Mouse (Mus musculus): ENCODE results near the gene Itgb4. TPM values are rescaled to one million over a fixed set of nuclear protein-coding genes. Genes with fewer than 3 reads are reported as not detected.

Gene Itgb4
- polyA plus RNA-seq, 1 experiment from 2014 or later = 0.77 TPM

- WGBS = 90% methylated on average over 4 of the region's 4 CpGs
- H3K27ac ChIP-seq (ENCODE audit: low read depth, low read length) = no peak overlapping the region
- H3K4me2 ChIP-seq = no peak overlapping the region
- H3K36me3 ChIP-seq (ENCODE audit: control insufficient read depth, insufficient read depth, low read length) = peaks cover 74% of the 10 kb centered on the region
- no peak for DNase-seq (ENCODE audit: low spot score)
- no peaks in the 10 kb centered on the region for H3K27me3 ChIP-seq (replicated peaks; ENCODE audit: control insufficient read depth, insufficient read depth, low read length)
- H3K4me1 ChIP-seq (replicated peaks; ENCODE audit: control insufficient read depth, insufficient read depth, low read length) = peaks cover 6% of the 10 kb centered on the region
- H3K9ac ChIP-seq (ENCODE audit: low read depth, low read length) = no peak overlapping the region
- H3K4me3 ChIP-seq (ENCODE audit: low read depth, low read length) = no peak overlapping the region
- H3K9me3 ChIP-seq (ENCODE audit: control insufficient read depth, low read length) = no peaks in the 10 kb centered on the region; the same call in 1 of the 2 replicates
- no peak for ATAC-seq (replicated peaks; ENCODE audit: low FRiP score)
These were observed 75.7 kb downstream of the Itgb4 start for GRCm38 (mm10) chr11:116050196-116050595.

DNA sequence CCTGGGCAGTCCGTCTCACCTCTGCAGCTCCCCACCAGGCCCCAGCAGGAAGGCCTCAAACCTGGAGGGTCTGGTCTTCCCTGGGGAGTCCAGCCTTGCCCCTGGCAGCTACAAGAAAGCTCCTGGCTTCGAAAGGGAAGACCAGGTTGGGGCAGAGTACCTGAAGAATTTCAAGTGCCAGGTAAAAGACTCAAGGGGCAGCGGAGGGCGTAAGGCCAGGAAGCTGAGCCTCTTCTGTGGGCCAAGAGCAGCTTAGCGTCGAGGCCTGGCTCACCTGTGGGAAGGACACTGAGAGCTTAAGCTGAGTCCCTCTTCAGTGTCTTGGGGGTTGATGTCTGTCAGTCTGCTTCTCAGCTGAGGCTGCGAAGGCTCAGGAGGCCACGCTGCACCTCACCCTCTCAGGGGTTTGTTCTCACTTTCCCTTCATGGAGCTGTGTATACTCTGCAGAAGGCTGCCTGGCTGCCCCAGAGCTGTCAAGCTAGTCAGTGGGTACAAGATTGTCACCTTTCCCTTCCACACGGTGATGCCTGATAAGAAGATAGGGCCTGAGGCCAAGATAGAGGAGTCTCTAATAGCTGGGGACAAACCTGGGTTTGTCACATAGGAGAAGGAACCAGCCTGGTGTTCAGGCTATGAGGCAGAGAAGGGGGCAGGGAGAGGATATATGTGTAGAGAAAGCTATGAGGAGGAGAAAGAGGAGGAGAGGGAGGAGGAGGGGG, 79.2 kb downstream of the Itgb4 start:
- DNase-seq (ENCODE audit: low spot score) = peak; percentile 29
- Histone ChIP-seq H3K4me3 (ENCODE audit: low read depth, low read length) (no peak overlapping the region), H3K36me3 (ENCODE audit: control insufficient read depth, insufficient read depth, low read length) (peaks cover 79% of the 10 kb centered on the region), H3K4me2 (no peak overlapping the region), H3K9ac (ENCODE audit: low read depth, low read length) (no peak overlapping the region), H3K27me3 (replicated peaks; ENCODE audit: control insufficient read depth, insufficient read depth, low read length) (no peaks in the 10 kb centered on the region), H3K27ac (ENCODE audit: low read depth, low read length) (no peak overlapping the region; the same call in 1 of the 2 replicates), H3K4me1 (replicated peaks; ENCODE audit: control insufficient read depth, insufficient read depth, low read length) (peaks cover 35% of the 10 kb centered on the region), H3K9me3 (ENCODE audit: control insufficient read depth, low read length) (no peaks in the 10 kb centered on the region; the same call in 1 of the 2 replicates)
- 0 out of 2 replicates have a peak, but pooled peaks have one; percentile 36 for ATAC-seq (replicated peaks; ENCODE audit: low FRiP score)
- 85% methylated on average over 9 of the region's 9 CpGs for WGBS

DNA sequence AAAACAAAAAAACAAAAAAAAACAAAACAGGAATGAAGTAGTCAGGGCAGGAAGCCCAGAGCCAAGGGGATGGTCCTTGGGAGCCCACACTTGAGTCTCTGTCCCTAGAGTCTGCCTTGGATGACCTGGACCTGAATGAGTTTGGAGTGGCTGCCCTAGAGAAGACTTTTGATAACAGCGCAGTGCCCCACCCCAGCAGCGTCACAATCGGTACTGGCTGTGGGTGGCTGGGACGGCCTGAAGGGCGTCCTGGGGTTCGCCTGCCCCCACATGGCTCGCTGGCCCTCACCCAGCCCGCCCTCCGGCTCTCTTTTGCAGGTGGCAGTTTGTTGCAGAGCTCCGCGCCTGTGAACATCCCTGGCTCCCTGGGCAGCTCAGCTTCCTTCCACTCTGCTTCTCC, 81.4 kb downstream of the Itgb4 start:
- ATAC-seq (replicated peaks; ENCODE audit: low FRiP score) = no peak
- H3K4me1 ChIP-seq (replicated peaks; ENCODE audit: control insufficient read depth, insufficient read depth, low read length) = peaks cover 35% of the 10 kb centered on the region

GRCm38 (mm10) chr11:116057237-116057881, 82.8 kb downstream of the Itgb4 start:
- H3K4me3 ChIP-seq (ENCODE audit: low read depth, low read length) = no peak overlapping the region
- ATAC-seq (replicated peaks; ENCODE audit: low FRiP score) (peak; percentile 76), DNase-seq (ENCODE audit: low spot score) (no peak)
- H3K9me3 ChIP-seq (ENCODE audit: control insufficient read depth, low read length) = no peaks in the 10 kb centered on the region
- WGBS = 47% methylated on average over 4 of the region's 4 CpGs
- peaks cover 35% of the 10 kb centered on the region for H3K4me1 ChIP-seq (replicated peaks; ENCODE audit: control insufficient read depth, insufficient read depth, low read length)
- H3K27ac ChIP-seq (ENCODE audit: low read depth, low read length) = peak overlapping the region; percentile 82
- peak overlapping the region; percentile 12; the same call in 1 of the 2 replicates for H3K4me2 ChIP-seq
- peak overlapping the region; percentile 41 for H3K9ac ChIP-seq (ENCODE audit: low read depth, low read length)
- no peaks in the 10 kb centered on the region for H3K27me3 ChIP-seq (replicated peaks; ENCODE audit: control insufficient read depth, insufficient read depth, low read length)
- H3K36me3 ChIP-seq (ENCODE audit: control insufficient read depth, insufficient read depth, low read length) = peaks cover 75% of the 10 kb centered on the region

More for the DNA sequence above, 81.4 kb downstream of the Itgb4 start:
- Histone ChIP-seq H3K27ac (ENCODE audit: low read depth, low read length) (no peak overlapping the region), H3K4me3 (ENCODE audit: low read depth, low read length) (no peak overlapping the region), H3K9ac (ENCODE audit: low read depth, low read length) (no peak overlapping the region), H3K4me2 (no peak overlapping the region), H3K9me3 (ENCODE audit: control insufficient read depth, low read length) (no peaks in the 10 kb centered on the region), H3K36me3 (ENCODE audit: control insufficient read depth, insufficient read depth, low read length) (peaks cover 80% of the 10 kb centered on the region), H3K27me3 (replicated peaks; ENCODE audit: control insufficient read depth, insufficient read depth, low read length) (no peaks in the 10 kb centered on the region)
- 74% methylated on average over 11 of the region's 11 CpGs for WGBS
- no peak for DNase-seq (ENCODE audit: low spot score)

Other genes starting within 250 kb of the Itgb4 start
- 14.1 and 14.4 TPM in 2 replicates for gene Tmem94, start 209.3 kb upstream of the Itgb4 start, polyA plus RNA-seq (2014; fragmentation: Nextera tagmentation; extraction: Ambion mirVana)
- gene Caskin2, start 161.1 kb upstream of the Itgb4 start, polyA plus RNA-seq (2014; fragmentation: Nextera tagmentation; extraction: Ambion mirVana) = 13.5 and 14.0 TPM in 2 replicates
- 36.1 and 36.4 TPM in 2 replicates for gene Tsen54, start 160.0 kb upstream of the Itgb4 start, polyA plus RNA-seq (2014; fragmentation: Nextera tagmentation; extraction: Ambion mirVana)
- 15.6 and 18.7 TPM in 2 replicates for gene Llgl2, start 150.7 kb upstream of the Itgb4 start, polyA plus RNA-seq (2014; fragmentation: Nextera tagmentation; extraction: Ambion mirVana)
- gene Myo15b, start 116.3 kb upstream of the Itgb4 start, polyA plus RNA-seq (2014; fragmentation: Nextera tagmentation; extraction: Ambion mirVana) = 0.56 and 0.89 TPM in 2 replicates
- 39.5 and 45.9 TPM in 2 replicates for gene Smim5, start 74.7 kb upstream of the Itgb4 start, polyA plus RNA-seq (2014; fragmentation: Nextera tagmentation; extraction: Ambion mirVana)
- 3.5 and 3.6 TPM in 2 replicates for gene Smim6, start 62.7 kb upstream of the Itgb4 start, polyA plus RNA-seq (2014; fragmentation: Nextera tagmentation; extraction: Ambion mirVana)
- gene Sap30bp, start 41.4 kb upstream of the Itgb4 start, polyA plus RNA-seq (2014; fragmentation: Nextera tagmentation; extraction: Ambion mirVana) = 36.5 and 39.9 TPM in 2 replicates
- gene Recql5, start 41.2 kb upstream of the Itgb4 start, polyA plus RNA-seq (2014; fragmentation: Nextera tagmentation; extraction: Ambion mirVana) = 19.8 and 22.9 TPM in 2 replicates
- gene Galk1, start 38.0 kb downstream of the Itgb4 start, polyA plus RNA-seq (2014; fragmentation: Nextera tagmentation; extraction: Ambion mirVana) = 299 and 304 TPM in 2 replicates
- 1,141 and 1,182 TPM in 2 replicates for gene H3f3b, start 53.3 kb downstream of the Itgb4 start, polyA plus RNA-seq (2014; fragmentation: Nextera tagmentation; extraction: Ambion mirVana)
- gene Unk, start 55.6 kb downstream of the Itgb4 start, polyA plus RNA-seq (2014; fragmentation: Nextera tagmentation; extraction: Ambion mirVana) = 28.9 and 34.1 TPM in 2 replicates
- 44.8 and 45.3 TPM in 2 replicates for gene Unc13d, start 103.3 kb downstream of the Itgb4 start, polyA plus RNA-seq (2014; fragmentation: Nextera tagmentation; extraction: Ambion mirVana)
- 98.8 and 105 TPM in 2 replicates for gene Wbp2, start 112.3 kb downstream of the Itgb4 start, polyA plus RNA-seq (2014; fragmentation: Nextera tagmentation; extraction: Ambion mirVana)
- gene Trim47, start 152.5 kb downstream of the Itgb4 start, polyA plus RNA-seq (2014; fragmentation: Nextera tagmentation; extraction: Ambion mirVana) = 6.3 and 6.6 TPM in 2 replicates
- 3.1 and 3.5 TPM in 2 replicates for gene Trim65, start 156.4 kb downstream of the Itgb4 start, polyA plus RNA-seq (2014; fragmentation: Nextera tagmentation; extraction: Ambion mirVana)
- 121 and 126 TPM in 2 replicates for gene Mrpl38, start 164.2 kb downstream of the Itgb4 start, polyA plus RNA-seq (2014; fragmentation: Nextera tagmentation; extraction: Ambion mirVana)
- gene Fbf1, start 193.5 kb downstream of the Itgb4 start, polyA plus RNA-seq (2014; fragmentation: Nextera tagmentation; extraction: Ambion mirVana) = 20.1 and 23.3 TPM in 2 replicates
- 62.3 and 63.8 TPM in 2 replicates for gene Ten1, start 224.1 kb downstream of the Itgb4 start, polyA plus RNA-seq (2014; fragmentation: Nextera tagmentation; extraction: Ambion mirVana)
- 22.7 and 23.6 TPM in 2 replicates for gene Acox1, start 224.3 kb downstream of the Itgb4 start, polyA plus RNA-seq (2014; fragmentation: Nextera tagmentation; extraction: Ambion mirVana)